Mouse (Mus musculus): Measurements from ENCODE around the gene Chchd2. TPM values are rescaled to one million over a fixed set of nuclear protein-coding genes. Genes with fewer than 3 reads are reported as not detected.
"Not testable (repeated sequence)": the region's sequence is repeated elsewhere in the genome, so short reads cannot be mapped to it uniquely, and the experiment has no call there.

Gene Chchd2
- polyA plus RNA-seq, 1 experiment = 657 TPM

DNA sequence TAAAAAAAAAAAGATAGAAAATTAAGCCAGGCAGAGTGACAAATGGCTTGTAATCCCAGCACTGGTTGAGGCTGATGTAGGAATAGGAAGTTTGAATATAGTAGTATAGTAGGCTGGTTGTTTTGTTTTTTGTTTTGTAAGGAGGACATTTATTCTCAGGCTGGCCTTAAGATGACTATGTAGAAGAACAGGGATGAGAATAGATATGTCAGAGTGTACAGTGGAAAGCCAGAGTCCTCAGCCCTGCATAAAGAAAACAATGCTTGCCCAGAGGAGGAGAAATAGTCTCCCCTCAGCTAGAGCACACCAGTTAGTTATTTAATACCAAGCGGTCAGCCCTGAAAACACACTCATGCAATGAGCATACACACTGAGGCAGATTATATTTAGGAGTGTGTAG, 11.2 kb upstream of the Chchd2 start, which contains the start of gene Phkg1:
TSS of gene Phkg1 (minus strand) at position 101 of the 400 bp plus-strand sequence.
- Histone ChIP-seq H3K4me1 (ENCODE audit: control insufficient read depth, insufficient read depth, low read length) (no peaks in the 10 kb centered on the region), H3K27ac (ENCODE audit: control insufficient read depth, insufficient read depth, low read depth, low read length, poor library complexity) (no peak within 1 kb of the TSS), H3K4me3 (replicated peaks; ENCODE audit: control insufficient read depth, low read depth, low read length) (no peak within 1 kb of the TSS)
- TF ChIP-seq CTCF (IDR thresholded peaks at IDR 0.05; ENCODE audit: control insufficient read depth, insufficient read depth, low read length) (no peak), POLR2A (IDR thresholded peaks at IDR 0.05; ENCODE audit: borderline replicate concordance, control insufficient read depth, low read depth, low read length) (no peak)
- 94% methylated on average over 1 of the region's 1 CpGs for WGBS

DNA sequence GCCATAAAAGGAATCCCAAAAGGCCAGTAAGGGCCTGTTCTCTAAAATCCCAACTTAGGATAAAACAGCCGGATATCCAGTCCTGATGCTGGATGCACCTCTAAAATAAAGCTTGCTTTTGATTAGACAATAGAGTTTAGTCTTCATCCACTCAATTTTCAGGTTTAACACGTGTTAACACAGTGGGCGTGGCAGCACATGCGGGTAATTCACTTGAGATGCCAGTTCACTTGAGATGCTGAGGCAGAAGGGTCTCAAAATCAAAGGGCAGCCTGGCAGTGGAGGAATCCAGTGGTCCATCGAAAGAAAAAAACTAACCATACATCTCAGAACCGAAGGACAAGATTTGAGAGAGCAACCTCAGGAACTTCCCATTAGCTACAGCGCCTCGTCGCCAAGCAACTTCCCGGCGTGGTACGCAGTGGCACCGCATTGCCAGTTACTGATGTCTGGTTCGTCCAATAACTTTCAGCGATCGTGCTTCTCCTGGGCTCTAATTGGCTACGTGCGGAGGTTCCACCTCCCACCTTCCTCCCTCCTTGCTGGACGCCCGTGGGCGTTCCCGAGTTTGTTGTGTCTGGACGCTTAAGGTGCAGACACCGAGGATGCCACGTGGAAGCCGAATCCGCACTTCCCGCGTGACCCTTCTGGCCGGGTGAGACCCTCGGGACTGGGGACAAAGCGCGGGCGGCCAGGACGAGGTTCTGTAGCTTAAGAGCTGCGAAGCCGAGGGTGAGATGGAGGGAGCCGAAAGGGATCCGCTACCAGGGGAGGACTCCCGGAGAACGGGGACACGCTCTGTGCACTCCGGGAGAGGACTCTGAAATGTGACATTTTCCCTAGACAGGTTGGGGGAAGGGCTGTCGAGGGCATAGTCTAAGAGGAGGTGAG, 8.2 kb upstream of the Chchd2 start, which contains the start of gene Zbed5:
TSS of gene Zbed5 (plus strand) at position 526 of the 891 bp plus-strand sequence.
- no peaks in the 10 kb centered on the region for H3K4me1 ChIP-seq (ENCODE audit: control insufficient read depth, insufficient read depth, low read length)
- H3K27ac ChIP-seq (ENCODE audit: control insufficient read depth, insufficient read depth, low read depth, low read length, poor library complexity) = no peak within 1 kb of the TSS
- WGBS = 2% methylated on average over 44 of the region's 44 CpGs
- TF ChIP-seq CTCF (IDR thresholded peaks at IDR 0.05; ENCODE audit: control insufficient read depth, insufficient read depth, low read length) (no peak), POLR2A (IDR thresholded peaks at IDR 0.05; ENCODE audit: borderline replicate concordance, control insufficient read depth, low read depth, low read length) (0 out of 2 replicates have a peak, but pooled peaks have one; percentile 20)
- H3K4me3 ChIP-seq (replicated peaks; ENCODE audit: control insufficient read depth, low read depth, low read length) = peak within 1 kb of the TSS; percentile 72

DNA sequence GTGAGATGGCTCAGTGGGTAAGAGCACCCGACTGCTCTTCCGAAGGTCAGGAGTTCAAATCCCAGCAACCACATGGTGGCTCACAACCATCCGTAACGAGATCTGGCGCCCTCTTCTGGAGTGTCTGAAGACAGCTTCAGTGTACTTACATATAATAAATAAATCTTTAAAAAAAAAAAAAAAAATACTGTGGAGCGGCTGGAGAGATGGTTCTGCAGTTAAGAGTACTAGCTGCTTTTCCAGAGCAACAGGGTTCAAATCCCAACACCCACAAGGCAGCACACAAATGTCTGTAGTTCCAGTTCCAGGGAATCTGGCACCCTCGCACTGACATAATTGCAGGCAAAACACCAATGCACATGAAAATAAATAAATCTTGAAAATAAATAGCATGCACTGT, 3.1 kb upstream of the Chchd2 start:
- H3K4me1 ChIP-seq (ENCODE audit: control insufficient read depth, insufficient read depth, low read length); H3K27ac ChIP-seq (ENCODE audit: control insufficient read depth, insufficient read depth, low read depth, low read length, poor library complexity); H3K4me3 ChIP-seq (replicated peaks; ENCODE audit: control insufficient read depth, low read depth, low read length): not testable (repeated sequence)
- 65% methylated on average over 7 of the region's 7 CpGs for WGBS

DNA sequence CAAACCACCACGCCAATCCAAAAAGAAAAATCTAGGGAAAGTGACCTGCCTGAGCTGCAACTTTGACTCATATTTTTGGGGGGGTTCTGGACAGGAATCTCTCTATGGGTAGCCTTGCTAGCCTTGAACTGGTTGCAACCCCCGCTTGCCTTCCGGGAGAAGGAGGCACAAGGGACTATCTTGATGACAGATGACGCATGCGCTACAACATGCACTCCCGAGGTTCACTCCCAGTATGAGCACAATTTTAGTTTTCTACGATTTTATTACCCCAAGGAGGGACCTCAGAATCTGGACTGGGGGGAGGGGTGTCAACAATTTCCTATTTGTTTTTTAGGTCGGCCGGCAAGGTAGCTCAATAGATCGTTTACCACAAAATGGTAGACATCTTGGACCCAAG, 999 bp downstream of the Chchd2 start:
- H3K4me3 ChIP-seq (replicated peaks; ENCODE audit: control insufficient read depth, low read depth, low read length) = peak overlapping the region; percentile 72
- TF ChIP-seq POLR2A (IDR thresholded peaks at IDR 0.05; ENCODE audit: borderline replicate concordance, control insufficient read depth, low read depth, low read length) (no peak), CTCF (IDR thresholded peaks at IDR 0.05; ENCODE audit: control insufficient read depth, insufficient read depth, low read length) (no peak)
- 29% methylated on average over 10 of the region's 10 CpGs for WGBS
- peaks cover 1% of the 10 kb centered on the region; the same call in 1 of the 2 replicates for H3K4me1 ChIP-seq (ENCODE audit: control insufficient read depth, insufficient read depth, low read length)
- no peak overlapping the region for H3K27ac ChIP-seq (ENCODE audit: control insufficient read depth, insufficient read depth, low read depth, low read length, poor library complexity)

DNA sequence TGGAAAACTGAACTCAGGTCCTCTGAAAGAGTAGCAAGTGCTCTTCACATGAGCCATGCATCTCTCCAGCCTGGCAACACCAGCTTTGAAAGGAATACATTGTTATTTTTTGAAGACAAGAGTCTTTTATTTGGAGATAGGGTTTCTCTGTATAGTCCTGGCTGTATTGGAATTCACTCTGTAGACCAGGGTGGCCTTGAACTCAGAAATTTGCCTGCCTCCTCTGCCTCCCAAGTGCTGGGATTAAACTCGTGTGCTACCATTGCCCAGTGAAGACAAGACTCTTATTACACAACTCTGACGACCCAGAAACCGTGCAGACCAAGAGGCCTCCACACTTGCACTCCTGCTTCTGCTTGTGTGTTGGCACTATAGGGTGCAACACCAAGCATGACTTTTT, 7.4 kb downstream of the Chchd2 start:
- Histone ChIP-seq H3K4me1 (ENCODE audit: control insufficient read depth, insufficient read depth, low read length) (no peaks in the 10 kb centered on the region), H3K4me3 (replicated peaks; ENCODE audit: control insufficient read depth, low read depth, low read length) (no peak overlapping the region), H3K27ac (ENCODE audit: control insufficient read depth, insufficient read depth, low read depth, low read length, poor library complexity) (no peak overlapping the region)
- TF ChIP-seq POLR2A (IDR thresholded peaks at IDR 0.05; ENCODE audit: borderline replicate concordance, control insufficient read depth, low read depth, low read length) = no peak
- no peak for TF ChIP-seq CTCF (IDR thresholded peaks at IDR 0.05; ENCODE audit: control insufficient read depth, insufficient read depth, low read length)
- 59% methylated on average over 3 of the region's 3 CpGs for WGBS

DNA sequence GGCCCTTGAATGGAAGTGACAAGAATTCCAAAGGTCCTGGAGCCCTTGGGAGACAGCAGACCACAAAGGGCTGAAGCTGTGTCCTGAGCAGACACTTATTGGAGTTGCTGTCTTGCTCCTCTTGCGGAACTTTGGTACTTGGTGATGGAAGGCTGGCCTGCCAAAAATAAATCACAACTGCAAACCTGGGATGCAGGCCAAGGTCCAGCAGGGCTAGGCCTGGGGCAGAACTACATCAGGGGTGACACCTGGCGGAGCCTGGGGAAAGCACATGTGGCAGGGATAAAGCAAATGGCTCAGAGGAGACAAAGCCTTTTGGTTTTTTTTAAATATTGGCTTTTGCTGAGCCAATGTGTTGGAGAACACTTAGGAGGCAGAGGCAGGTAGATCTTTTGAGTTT, 8.3 kb downstream of the Chchd2 start:
- Histone ChIP-seq H3K27ac (ENCODE audit: control insufficient read depth, insufficient read depth, low read depth, low read length, poor library complexity) (no peak overlapping the region), H3K4me1 (ENCODE audit: control insufficient read depth, insufficient read depth, low read length) (no peaks in the 10 kb centered on the region), H3K4me3 (replicated peaks; ENCODE audit: control insufficient read depth, low read depth, low read length) (no peak overlapping the region)
- TF ChIP-seq POLR2A (IDR thresholded peaks at IDR 0.05; ENCODE audit: borderline replicate concordance, control insufficient read depth, low read depth, low read length) (no peak), CTCF (IDR thresholded peaks at IDR 0.05; ENCODE audit: control insufficient read depth, insufficient read depth, low read length) (0 out of 2 replicates have a peak, but pooled peaks have one; percentile 12)
- WGBS = 76% methylated on average over 2 of the region's 2 CpGs

DNA sequence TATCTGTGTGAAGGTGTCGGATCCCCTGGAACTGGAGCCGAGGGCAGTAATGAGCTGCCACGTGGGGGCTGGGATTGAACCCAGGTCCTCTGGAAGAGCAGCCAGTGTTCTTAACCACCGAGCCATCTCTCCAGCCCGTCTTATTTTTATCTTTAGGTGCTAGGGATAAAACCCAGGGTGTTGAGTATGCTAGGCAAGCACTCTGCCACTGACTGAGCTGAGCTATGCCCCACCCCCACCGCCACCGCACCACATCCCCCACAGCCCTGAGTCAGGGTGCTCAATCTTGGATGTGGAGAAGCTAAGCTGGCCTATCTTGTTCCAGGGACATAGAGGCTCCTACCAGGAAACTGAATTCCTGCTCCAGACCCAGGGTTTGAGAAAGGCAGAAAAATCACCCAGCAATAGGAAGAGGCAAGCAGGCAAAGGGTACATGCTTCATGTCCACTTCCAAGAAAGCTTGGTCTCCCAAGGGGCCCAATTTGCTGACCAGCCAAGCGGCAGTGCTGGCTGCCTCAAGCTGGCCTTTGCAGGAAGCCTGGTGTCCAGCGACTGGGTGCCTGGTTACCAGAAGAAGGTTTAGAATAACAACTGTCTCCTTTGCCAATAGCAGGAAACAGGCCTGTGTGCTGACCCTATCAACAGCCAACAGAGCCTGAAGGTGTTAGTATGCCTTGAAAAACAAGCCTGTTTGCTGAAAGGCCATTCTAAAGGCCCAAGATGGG, 9.4 kb downstream of the Chchd2 start:
- Histone ChIP-seq H3K4me1 (ENCODE audit: control insufficient read depth, insufficient read depth, low read length) (no peaks in the 10 kb centered on the region), H3K4me3 (replicated peaks; ENCODE audit: control insufficient read depth, low read depth, low read length) (no peak overlapping the region), H3K27ac (ENCODE audit: control insufficient read depth, insufficient read depth, low read depth, low read length, poor library complexity) (no peak overlapping the region)
- WGBS = 76% methylated on average over 9 of the region's 9 CpGs
- TF ChIP-seq CTCF (IDR thresholded peaks at IDR 0.05; ENCODE audit: control insufficient read depth, insufficient read depth, low read length) (no peak), POLR2A (IDR thresholded peaks at IDR 0.05; ENCODE audit: borderline replicate concordance, control insufficient read depth, low read depth, low read length) (no peak)

DNA sequence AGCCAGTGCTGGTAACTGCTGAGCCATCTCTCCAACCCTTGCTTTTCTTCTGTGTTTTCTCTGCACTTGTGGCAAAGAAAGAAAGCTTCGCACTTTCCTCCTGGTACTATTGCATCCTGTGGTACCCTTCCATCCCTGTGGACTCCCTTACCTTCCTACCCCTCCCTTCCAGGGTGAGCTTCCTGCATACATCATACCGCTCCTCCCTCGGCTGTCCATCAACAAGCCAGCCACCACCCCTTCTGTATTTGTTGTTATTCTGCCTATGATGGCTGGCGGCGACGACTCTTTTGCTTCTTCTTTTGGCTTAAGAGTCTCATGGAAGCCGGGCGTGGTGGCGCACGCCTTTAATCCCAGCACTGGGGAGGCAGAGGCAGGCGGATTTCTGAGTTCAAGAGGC, 12.2 kb downstream of the Chchd2 start:
- Histone ChIP-seq H3K4me3 (replicated peaks; ENCODE audit: control insufficient read depth, low read depth, low read length) (no peak overlapping the region), H3K4me1 (ENCODE audit: control insufficient read depth, insufficient read depth, low read length) (no peaks in the 10 kb centered on the region), H3K27ac (ENCODE audit: control insufficient read depth, insufficient read depth, low read depth, low read length, poor library complexity) (no peak overlapping the region)
- 74% methylated on average over 11 of the region's 11 CpGs for WGBS
- TF ChIP-seq CTCF (IDR thresholded peaks at IDR 0.05; ENCODE audit: control insufficient read depth, insufficient read depth, low read length) = no peak
- TF ChIP-seq POLR2A (IDR thresholded peaks at IDR 0.05; ENCODE audit: borderline replicate concordance, control insufficient read depth, low read depth, low read length) = no peak
